Mouse (Mus musculus) cerebellum, adult 9-11 months (tissue): ENCODE results near the gene Zfp729b.

Experiments
- DNase-seq: peaks from one replicate; pipeline ENCODE4 v3.0.0; 2022

The Zfp729b gene

DNA sequence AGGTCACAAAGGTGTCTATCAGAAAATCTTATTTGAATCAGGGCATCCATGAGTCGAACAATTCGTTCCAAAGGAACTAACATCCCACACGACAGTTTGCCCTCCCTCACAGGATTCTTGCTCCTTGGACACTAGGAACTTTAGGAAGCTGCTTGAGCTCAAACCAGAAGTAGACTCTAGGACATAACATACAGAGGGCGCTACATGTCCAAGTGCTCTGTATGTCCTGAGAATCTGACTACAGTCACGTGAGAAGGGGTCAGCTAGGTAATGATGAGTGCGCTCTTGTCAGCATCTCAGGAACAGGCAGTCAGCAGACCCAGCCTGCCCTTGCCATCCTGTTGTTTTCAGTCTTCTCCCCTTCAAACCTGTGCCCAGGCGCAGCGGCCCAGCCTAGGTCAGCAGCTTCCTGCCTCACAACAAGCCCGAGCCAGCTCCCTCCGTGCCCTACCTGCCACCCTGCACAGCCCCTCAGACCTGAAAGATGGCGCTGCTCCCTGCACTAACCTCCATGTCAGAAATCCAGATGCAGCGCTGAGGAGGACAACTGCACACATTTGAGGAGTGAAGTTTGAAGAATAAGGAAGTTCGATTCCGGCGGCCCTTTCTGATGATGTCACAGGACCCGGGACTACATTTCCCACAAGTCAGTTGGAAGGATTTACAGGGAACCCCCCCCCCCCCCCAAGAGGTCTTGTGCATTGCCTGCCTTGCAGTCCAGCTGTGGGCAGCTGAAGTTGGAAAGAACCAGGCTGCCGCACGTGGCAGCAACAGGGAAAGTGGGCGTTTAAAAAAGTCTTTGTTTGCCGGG is at the start of gene Zfp729b:
TSS of gene Zfp729b (minus strand) at position 642 of the 811 bp plus-strand sequence.
- DNase-seq: peak; percentile 87

DNA sequence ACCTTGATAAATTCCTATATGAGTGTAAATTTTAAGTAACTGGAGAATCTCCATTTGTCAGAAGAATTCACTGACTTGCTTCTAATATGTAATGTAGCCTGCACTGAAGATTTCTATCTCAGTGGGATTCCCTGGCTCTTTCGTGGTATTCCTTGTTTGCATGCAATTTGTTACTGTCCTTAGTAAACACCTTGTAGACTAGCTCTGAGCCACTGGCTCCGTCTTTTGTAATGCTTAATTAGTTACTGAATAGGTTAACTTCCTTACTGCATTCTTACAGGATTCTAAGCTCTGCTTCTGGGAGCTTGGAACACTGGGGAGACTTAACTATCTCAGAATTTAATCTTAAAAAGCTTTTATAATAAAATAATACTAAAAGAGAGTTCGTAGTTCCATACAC is 43.0 kb upstream of the Zfp729b start:
- DNase-seq: no peak

DNA sequence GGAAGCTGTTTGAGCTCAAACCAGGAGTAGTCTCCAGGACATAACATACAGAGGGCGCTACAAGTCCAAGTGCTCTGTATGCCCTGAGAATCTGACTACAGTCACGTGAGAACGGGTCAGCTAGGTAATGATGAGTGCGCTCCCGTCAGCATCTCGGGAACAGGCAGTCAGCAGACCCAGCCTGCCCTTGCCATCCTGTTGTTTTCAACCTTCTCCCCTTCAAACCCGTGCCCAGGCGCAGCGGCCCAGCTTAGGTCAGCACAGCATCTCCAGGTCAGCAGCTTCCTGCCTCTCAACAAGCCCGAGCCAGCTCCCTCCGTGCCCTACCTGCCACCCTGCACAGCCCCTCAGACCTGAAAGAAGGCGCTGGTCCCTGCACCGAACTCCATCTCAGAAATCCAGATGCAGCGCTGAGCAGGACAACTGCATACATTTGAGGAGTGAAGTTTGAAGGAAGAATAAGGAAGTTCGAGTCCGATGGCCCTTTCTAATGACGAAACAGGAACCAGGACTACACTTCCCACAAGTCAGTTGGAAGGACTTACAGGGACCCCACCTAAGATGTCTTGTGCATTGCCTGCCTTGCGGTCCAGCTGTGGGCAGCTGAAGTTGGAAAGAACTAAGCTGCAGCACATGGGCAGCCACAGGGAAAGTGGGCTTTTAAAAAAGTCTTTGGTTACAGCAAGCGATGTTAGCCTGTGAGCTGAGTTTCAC is 27.9 kb upstream of the Zfp729b start, which contains the start of the genes Gm49345 and Zfp729a:
TSS of gene Gm49345 (minus strand) at position 476 of the 714 bp plus-strand sequence.
TSS of gene Zfp729a (minus strand) at position 498 of the 714 bp plus-strand sequence.
- DNase-seq: peak; percentile 86

DNA sequence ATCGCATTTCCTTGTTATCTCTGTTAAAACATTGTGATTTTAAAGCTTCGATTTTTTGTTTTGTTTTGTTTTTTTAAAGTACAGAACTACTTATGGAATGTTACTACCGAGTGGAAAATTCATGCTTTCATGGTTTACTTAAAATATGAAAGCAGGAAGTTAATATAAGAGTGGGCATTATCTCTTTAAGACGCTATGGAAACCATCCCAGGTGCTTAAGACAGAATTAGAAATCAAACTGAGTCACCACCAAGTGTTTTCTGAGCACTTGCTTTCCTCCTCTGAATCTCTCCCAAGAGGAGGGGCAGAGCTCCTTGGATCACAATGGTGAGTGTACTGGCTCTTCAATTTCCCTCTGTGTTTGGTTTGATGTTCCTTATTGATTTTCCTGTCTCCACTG is 601 bp upstream of the Zfp729b start:
- peak; percentile 5 for DNase-seq

DNA sequence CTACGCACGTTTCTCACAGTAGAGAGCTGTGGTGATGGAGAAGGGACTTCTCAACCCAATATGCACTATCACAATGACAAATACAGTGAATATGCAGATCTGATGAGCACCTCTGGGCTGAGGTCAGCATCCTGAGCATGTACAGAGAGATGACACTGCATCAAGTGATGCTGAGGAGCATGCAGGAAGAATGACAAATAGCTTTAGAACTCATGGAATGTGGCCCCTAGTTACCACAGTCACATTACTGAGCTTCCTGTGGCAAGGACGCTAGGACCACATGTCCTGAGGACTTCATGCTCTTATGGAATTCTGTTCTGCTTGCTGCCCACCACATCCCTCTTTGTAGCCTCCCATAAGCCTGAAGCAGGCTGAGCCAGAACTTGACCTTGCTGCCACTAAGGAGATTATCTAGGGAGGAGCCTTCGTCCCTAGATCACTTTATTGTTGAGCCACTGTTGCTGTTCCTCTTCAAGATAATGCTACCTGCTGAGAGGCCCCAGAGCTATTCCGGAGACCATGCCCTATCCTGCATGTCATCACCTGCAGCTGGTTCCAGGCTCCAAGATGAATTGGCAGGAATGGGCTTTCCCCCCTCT is 36.8 kb downstream of the Zfp729b start:
- no peak for DNase-seq

DNA sequence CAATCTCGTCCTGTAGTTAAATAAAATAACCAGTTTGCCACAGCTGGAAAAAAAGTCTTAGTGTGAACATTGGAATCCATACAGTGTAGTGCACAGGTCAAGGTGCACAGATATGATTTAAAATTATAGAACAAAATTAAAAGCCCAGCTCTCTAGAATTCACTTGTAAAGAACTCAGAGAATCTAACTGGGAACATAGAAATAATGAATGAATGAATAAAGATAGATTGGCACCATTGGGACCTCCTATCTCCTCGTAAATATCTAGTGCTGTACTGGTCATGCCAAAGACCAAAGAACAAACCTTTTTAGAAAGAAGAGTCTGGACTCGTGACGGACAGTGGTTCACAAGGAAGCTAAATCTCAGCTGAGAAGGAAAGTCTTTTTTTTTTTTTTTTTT is 55.8 kb downstream of the Zfp729b start, which contains the start of gene Zfp748:
TSS of gene Zfp748 (minus strand) at position 101 of the 400 bp plus-strand sequence.
- DNase-seq: no peak

DNA sequence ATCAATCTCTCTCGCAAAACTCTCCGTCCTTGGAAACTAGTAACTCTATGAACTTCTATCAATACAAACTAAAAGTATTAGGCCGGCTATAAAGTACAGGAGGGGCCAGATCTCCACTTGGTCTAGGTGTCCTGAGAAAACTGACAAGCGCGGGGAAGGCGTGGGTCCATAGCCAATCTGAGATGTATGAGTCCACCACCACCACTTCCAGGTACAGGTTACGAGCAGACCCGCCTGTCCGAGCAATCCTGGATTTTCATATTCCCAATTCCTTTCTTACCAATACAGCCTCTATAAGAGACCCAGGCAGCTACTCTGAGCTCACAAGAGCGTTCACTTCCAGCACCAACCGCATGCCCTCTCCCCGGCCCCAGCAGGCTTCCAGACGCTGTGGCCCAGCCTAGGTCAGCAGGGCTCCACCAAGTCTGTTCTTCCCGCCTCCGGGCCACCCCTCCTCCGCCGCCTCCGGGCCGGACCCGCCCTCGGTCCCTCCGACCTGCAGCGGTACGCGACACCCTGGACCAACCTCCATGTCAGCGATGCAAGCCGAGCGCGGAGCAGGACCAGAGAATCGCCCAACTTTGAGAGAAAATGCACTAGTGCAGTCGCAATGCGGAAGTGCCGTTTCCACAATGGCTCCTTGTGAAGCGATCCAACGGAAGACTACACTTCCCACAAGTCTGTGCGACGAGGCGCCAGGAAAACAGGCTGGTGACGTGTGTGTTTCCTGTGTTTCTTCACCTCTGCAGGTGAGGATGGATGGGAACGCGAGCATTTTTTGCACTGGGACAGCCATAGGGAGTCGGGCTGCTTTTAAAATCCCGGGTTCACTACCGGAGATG is 56.8 kb downstream of the Zfp729b start:
- peak; percentile 92 for DNase-seq

DNA sequence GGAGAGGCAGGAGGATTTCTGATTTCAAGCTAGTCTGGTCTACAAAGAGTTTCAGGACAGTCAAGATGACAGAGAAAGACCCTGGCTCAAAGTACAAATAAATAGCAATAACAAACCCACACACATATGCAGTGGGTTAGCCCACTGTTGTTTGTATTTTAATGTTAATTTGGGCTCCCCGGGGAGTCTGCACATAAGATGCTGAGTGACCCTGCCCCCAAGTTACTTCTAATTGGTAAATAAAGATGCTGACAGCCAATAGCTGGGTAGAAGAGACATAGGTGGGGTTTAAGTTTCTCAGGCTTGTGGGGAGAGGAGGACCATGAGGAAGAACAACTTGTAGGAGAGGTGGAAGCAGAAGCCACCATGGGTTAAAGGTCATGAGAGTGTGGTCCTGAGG is 63.6 kb downstream of the Zfp729b start:
- DNase-seq: no peak
